Mouse (Mus musculus): Measurements from ENCODE around the gene Zfp36l1.

The Zfp36l1 gene

DNA sequence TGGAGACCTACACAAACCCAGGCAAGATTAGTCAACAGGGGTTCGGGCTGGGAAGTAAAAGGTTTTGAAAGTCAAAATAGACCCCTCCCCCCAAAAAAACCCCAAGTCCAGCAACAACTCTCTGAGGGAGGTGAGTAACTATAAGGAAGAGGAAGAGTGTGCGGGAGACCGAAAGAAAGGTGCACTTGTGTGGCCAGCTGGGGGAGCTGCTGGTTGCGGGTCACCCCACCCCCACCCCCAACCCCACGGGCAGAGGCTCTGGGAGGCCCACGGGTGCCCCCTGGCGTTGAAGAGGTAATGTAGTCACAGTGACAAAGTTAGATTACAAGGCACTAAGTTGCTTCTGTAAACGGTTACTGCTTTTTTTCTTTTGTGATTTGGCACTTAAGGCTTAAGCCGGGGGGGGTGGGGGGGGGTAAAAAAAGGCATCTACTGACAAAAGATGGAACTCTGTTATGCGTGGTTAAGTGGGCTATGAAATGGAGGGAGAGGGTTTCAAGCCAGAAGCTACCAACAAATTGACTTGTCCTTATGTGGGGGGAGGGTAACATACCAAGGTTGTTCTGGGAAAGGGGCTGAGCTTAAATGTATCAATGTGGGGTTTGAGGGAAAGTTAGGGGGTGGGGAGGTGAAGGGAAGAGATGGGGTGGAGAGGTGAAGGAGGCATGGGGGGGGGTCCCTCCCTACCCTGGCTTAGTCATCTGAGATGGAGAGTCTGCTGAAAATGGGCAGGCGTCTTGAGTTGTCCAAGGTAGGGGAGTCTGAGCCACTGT, 3.7 kb downstream of the Zfp36l1 start:
- DNase-seq = peak; percentile 52

DNA sequence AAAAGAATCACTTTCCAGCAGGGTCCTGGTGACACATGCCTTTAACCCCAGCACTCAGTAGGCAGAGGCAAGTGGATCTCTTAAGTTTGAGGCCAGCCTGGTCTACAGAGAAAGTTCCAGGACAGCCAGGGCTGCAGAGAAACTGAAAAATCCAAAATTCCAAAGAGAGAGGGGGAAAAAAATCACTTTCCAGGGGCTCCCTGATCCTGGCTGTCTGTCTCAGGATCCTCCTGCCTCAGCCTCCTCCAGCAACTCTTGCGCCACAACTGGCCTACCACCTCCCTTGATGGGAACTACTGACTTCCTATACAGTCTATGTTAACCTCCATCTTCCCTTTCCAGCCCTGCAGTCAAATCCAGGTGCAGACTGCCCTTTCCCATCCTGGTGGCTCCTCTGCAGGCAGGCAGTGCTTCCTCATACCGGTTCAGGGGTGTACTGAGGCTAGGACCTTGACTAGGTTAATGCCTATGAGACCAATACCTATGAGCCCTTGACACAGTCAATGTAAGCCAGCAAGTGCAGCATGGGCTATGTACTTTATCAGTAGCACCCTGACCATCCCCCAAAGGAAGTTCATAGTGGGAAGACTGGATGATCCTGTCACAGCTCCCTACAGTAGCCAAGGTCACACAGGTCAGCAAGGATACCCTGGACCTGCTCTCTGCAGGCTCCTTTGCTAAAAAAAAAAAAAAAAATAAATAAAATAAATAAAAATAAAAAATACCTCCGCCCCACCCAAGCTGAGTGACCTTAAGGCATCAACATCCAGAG, 5.7 kb downstream of the Zfp36l1 start:
- DNase-seq = no peak

DNA sequence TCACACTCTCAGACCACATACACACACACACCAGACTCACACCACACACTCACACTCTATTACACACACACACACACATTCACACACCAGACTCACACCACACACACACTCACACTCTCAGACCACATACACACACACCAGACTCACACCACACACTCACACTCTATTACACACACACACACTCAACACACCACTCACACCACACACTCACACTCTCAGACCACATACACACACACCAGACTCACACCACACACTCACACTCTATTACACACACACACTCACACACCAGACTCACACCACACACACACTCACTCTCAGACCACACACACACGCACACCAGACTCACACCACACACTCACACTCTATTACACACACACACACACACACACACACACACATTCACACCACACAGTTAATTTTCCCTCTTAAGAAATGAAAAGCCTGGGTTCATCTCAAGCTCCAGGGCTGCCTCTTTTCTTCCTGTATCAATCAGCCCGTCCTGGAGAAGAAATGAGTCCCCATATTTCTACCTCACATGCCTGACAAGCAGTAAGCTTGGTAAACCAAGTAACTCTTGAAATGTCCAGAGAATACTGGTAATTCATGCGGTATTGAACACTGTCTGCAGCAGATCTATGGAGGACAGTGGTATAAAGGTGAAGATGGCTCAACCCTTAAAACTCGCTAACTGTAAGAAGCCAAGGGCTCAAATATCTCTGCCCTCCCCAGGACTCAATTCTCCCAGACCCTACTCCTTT, 6.5 kb downstream of the Zfp36l1 start:
- DNase-seq = no peak

DNA sequence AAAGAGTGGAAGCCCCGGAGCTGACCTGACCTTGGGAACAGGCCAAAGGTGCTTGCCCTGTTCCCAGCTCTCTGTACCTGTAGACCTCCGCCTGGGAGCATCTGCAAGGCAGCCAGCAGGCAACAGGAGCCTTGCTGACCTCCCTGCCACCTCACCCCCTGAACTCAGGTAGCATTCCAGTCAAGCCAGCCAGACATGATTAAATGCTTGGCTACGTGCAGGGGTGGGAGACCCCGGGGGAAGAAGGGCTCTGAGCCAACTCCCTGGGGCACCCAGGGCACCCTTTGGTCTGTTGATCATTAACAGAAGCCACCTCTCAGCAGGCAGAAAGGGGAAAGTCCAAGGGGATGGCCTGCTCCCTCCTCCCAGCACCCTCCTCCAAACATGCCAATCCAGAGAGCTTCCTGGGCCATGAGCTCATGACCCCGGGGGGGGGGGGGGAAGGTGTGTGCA, 9.3 kb downstream of the Zfp36l1 start:
- DNase-seq = no peak

DNA sequence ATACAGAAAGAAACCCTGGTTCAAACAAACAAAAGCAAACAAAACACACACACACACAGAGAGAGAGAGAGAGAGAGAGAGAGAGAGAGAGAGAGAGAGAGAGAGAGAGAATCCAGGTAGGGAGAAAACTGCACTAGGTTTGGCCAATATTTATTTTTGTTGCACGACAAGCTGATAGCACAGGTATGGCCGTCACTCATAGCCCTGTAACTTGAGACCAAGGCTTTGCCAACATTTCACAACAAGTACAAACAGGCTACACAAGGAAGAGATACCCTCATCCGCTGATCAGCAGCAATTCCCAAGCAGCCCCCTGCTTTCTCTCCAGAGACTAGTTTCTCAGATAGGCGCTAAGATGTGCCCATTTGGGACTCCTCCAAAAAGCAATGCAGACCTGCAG, 9.7 kb downstream of the Zfp36l1 start:
- DNase-seq = no peak

DNA sequence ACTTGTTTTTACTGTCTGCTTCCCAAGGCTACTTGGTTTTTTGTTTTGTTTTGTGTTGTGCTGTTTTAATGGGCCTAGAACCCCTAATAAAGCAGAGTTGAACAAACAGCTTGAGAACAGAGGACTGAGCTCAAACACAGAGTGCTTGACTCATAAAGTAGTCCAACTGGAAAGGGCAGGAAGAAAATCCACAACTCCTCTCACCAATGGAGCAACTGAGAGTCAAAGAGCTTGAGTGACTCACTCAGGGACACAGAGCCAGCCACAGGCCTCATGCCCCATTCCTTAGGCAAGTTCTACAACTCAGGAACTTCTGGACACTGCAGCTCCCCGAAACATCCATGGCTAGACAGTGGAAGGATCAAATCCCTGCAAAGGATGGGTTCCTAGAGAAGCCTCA, 14.0 kb downstream of the Zfp36l1 start:
- DNase-seq = no peak

DNA sequence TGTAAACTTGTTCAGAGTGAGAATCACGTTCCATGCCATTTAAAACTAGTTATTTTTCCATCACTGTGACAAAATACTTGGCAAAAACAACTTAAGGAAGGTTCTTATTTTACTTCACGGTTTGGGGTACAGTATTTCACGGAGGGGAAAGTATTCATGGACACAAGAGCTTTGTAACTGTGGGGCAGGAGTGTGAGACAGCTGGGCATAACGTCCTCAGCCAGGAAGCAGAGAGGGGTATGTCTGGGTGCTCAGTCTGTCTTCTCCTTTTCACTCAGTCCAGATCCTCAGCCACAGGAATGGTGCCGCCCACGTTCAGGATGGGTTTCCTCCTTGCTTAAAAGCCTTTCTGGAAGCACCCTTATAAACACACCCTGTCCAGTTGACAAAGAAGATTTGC, 16.1 kb downstream of the Zfp36l1 start:
- no peak for DNase-seq

DNA sequence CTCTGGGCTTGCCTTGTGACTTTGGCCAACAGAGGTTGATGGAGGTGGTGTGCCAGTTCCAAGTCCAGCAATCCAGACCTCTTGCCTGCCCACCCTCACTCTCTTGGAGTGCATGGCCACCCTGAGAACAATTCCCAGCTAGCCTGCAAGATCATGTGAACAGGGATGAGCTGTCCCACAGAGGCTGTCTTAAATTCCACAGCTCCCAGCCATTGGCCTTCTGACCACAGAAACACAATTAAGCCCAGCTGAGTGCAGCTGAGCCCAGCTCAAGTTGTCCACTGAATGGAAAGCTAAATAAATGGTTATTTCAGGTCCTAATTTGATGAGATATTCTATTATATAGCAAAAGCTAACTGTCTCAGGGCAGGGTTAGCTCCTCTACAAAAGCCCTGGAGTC, 20.0 kb downstream of the Zfp36l1 start:
- no peak for DNase-seq

DNA sequence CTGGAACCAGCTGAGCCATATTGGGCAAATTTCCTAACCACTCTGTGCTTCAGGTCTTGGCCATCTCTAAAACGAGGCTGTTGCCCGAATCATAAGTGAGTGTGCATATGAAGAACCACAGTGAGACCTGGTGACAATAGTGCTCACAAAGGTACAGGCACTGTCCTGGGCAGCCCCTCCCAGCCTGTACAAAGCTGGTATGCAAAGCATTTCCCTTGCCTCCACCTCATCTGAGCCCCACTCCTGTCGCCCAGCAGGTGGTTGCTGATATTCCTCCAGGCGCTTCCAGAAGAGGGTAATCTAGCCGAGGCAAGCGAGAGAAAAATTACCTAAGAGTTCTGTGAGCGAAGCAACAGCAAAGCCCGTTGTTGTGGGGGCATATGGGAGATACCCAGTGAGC, 21.7 kb downstream of the Zfp36l1 start:
- DNase-seq = no peak

DNA sequence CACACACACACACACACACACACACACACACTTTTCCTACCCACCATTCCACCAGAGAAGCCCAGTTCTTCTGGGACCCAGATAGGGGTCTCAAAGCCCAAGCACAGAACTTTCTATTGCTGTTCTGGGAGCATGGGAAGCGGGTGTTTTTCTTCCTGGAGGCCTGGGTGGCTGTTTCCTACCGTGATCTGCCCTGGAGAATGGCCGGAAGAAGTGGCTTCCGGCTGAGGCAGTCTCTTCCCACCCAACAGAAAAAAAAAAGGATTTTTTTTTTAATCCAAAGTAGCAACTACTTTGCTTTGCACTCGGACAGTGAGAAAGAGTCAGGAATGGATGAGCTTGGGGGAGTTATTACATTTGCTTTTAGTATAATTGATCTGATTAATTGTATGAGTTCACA, 22.3 kb downstream of the Zfp36l1 start:
- DNase-seq = no peak

DNA sequence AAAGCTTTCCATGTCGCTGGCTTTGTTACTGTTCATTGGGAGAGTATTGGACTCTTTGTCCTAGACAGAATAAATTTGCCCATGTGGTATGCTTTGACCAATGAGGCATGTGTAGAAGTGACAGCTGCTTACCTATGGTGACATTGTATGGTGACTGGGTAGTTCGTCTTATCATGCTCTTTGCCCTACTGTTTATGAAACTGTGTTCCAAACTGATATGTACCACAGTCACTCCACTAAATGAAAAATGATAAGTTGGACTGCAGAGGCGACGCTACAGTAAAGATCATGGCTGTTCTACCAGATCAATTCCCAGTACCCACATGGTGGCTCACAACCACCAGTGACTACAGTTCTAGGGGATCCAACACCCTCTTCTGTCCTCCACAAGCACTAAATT, 24.7 kb downstream of the Zfp36l1 start:
- DNase-seq = no peak

DNA sequence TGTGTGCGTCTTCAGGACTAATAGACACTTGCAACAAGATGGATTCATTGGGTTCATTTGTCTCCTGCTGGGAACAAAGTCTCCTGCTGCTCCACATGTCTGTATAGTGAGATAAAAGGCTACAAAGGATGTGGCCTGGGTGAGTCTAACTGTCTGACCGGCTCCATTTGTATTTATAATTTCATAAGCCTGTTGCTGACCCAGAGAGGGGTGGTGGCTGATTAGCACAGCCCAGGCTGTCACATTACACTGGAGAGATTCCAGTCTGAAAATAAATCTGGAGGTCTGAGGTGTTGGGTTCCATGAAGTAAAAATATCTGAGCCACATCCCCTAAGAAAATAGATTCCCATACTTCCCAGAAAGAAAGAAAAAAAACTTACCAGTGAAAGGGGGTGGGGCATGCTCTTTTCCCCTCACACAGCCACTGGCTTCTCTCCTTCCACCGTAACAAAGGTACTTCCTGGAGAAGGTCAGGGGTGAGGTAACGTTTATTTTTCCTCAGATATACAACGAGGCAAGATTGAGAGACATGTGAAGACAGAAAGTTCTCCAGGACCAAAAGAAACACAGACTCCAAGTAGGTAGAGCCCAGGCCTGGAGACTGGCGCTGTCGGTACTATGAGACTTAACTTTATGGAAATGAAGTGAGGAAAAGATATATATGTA, 28.2 kb downstream of the Zfp36l1 start:
- no peak for DNase-seq

DNA sequence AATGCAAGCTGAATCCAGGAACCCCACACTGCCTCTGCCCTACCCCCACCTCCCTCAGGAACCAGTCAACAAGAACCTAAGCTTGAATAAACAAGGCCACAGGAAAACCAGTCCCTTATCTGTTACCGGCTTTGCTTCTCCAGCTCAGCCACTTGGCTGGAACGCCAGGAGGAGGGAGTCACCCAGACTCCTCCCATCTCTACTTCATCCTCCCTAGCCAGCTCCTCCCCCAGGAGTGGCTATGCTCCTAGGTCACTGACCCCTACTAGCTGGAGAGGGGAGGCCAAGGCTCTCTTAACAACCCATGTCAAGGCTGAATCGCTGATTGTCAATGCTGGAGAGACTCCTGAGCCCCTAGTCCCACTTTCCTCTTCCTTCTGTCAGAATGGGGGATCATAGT, 28.9 kb downstream of the Zfp36l1 start:
- no peak for DNase-seq

DNA sequence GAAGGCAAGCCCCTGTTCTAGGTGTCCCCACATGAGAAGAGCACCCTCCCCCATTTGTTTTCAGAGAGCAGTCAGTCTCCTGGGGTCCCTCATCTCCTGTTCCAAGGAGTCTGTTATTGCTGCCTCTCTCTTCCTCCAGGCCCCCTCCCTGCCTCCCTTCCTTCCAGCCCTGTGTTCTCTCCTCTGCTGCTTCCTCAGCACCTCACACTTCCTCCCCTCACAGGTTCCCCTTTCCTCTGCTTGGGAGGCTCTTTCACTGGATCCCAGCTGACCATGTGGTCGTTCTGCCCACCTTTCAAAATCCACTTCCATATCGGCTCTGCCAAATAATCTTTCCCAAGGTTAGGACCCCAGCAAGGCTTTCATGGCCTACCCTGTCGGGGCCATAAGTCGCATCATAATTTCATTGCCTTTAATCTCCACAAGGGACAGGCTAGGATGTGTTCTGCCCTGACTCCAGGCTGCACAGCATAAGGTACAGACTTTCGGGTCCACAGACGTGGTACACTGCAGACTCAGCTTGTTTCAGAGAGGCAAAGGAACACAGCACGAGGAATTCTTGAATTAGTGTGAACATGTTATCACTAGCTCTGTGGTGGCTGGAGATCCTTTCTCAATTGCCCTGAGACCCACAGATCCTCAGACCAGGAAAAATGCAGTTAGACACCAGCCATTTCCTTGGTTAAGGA, 29.5 kb downstream of the Zfp36l1 start:
- no peak for DNase-seq

DNA sequence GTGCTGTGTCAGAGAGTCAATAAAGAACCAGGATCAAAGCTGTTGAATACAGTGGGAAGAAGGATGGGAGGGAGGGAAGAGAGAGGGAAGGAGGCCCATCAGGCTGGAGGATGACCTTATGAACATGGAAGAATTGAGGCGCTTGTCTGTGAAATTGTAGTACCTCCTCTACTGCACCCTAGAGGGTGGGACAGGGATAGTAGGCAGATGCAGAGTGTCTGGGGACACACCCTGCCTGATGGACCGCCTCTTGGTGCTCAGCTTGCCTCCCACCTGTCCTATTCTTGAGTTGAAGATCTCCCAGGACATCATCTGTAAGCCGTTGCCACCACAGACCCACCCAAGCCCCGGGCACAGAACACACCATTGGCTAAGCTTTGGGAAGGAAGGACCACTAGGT, 30.1 kb downstream of the Zfp36l1 start:
- DNase-seq = no peak

DNA sequence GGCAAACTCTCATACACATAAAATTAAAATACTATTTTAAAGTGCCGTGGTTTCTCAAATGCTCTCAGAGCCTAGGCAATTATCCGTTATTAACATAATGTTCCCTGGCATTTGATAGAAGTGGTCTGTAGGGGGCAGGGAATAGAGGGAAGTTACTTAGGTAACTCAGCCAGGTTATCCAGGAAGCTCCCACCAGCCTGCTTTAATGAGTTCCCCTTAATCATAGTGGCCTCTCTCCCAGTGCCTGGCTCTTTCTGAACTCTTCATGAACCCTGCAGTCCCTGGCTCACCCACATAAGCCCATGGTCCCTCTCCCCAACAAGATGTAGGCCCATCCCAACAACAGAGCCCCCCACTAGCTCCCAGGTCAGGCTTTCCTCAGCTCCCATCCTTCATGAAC, 31.4 kb downstream of the Zfp36l1 start:
- DNase-seq = no peak

DNA sequence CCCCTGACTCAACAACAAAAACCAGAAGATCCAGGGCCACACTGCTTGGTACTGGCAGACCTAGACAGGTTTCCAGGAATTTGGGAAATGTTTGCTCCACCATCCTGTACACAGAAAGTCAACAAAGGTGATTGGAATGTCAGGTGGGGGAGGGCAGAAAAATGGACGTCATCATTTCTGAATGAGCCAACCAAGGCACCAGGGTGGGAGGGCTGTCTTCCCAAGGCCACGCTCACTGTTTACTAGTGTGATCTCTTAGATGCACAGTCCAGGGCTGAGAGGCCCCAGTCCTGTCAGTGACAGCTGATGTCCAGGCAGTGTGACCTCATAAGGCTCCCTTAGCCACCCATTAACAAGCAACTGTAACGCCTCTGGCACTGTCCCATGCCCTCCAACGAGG, 32.9 kb downstream of the Zfp36l1 start:
- DNase-seq = no peak

DNA sequence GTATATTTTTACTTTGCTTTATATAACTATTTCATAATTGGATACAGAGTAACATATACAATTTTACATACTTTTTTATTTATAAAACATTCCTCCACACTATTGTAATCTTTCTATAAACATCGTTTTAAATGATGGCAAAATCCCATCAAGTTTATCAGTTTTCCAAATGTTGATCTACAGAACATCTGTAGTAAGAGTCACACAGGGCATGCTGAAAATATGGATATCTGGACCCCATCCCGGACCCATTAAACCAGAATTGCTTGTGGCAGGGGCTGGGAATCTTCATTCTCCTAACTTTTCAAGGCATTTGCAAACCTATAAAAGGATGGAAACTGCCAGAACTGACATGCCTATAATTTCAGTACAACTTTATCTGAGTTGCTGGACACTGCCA, 38.5 kb downstream of the Zfp36l1 start:
- no peak for DNase-seq

DNA sequence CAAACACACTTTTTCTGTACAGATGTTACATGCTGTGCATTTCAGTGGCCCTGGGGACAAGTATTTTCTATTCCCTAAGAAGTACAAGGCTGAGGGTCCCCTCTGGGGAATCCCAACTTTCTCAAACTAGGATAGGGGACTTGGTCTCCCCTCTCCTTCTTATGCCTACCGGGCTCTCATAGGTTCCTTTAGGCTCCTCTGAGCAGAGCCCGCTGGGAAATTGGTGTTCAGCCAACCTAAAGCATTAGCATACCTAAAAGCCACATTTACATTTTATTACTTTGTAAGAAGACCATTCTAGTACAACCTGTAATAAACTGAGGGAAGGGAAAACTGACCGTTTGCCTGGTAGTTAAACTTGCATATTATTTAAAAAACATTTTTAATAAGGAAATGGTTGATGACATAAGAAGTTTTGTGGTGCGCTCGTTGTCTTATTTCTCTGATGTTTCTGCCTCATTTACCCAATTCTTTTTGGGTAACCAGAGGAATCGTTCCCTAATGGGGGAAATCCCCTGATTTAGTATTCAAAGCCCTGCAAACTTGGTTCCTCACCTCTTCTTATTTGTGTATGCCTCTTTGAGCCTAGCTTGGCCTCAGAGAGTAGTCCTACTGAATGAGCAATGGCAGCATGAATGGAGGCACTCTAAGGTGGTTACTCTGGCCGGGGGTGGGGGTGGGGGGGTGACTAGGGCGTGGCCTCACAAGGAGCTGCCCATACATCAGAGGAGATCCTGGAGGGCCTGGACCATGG, 42.1 kb downstream of the Zfp36l1 start:
- no peak for DNase-seq

DNA sequence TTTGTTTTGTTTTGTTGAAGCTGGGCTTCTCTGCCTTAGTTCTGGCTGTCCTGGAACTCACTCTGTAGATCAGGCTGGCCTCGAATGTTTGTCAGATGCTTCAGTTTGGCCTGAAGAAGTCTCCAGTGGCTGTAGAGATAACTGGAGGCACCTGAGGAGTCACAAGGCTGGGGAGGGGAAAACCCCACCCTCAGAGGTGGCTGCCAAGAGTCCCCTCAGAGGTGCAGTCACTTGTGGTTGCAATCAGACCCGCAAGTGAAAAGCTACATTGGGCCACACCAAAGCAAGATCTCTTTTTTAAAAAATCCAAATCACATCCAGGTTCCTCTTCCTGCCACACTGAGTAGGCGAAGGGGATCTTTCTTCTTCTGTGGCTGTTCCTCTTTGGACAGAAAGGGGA, 43.8 kb downstream of the Zfp36l1 start:
- DNase-seq = no peak

DNA sequence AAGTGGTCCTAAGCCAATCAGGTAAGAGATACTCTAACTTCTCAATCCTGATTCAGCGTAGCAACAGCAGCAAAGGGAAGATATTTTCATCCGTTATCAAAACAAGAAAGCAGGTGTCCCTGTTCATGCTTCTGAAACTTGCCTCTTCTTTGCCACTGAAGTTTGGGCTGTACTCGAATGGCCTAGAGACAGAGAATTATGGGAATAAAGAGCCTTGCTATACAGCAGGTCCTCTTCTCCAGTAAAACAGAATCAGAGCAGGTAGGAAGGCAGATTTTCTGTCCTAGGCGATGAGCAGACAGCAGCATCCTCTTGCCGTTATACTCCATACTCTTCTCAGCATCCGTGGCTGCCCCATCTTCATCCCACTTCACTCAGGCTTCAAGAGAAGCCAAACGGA, 44.8 kb downstream of the Zfp36l1 start:
- DNase-seq = no peak

DNA sequence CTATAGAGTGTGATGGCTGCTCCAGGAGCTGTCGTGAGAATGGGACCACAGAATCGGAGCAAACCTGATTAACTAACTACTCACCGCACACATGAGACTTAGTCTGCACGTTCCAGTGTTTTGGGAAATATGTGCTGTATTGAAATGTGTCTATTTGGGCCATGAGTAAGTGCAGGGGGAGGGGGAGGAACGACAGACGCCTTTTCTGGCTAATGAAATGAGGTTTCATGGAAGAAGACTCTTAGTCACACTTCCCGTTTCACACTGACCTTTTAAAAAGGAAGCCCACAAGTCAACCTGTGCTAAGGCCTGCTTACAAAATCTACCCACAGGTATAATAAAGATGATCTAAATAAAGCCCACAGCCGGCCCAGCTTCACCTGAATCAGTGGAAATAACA, 47.8 kb downstream of the Zfp36l1 start:
- no peak for DNase-seq
